Mouse (Mus musculus): ENCODE measurements around the gene Dnah7a.

GRCm38 (mm10) chr1:53388762-53389161 is 317.8 kb downstream of the Dnah7a start:
- TF ChIP-seq CTCF (conservative IDR thresholded peaks at IDR 0.05; ENCODE audit: insufficient read depth, insufficient read length, low read depth, low read length) (no peak), POLR2A (IDR thresholded peaks at IDR 0.05; ENCODE audit: low read depth, low read length) (no peak)
